Mouse (Mus musculus) midbrain, embryonic 14.5 days (tissue): Measurements from ENCODE around the gene Txndc8. TPM values are rescaled to one million over a fixed set of nuclear protein-coding genes. Genes with fewer than 3 reads are reported as not detected.

Experiments used
- ATAC-seq: fragments of 200-750 bp; cut with Nextera tagmentation; 2 replicates; pipeline ENCODE4 v1.8.0; 2017; ENCODE audit warnings: moderate number of reproducible peaks, moderate library complexity; ENCODE audit not compliant: low FRiP score, low TSS enrichment
- DNase-seq: peaks from one replicate; pipeline ENCODE4 v3.0.0-alpha.2; 2015
- H3K27ac ChIP-seq: fragments of 300-500 bp; sonication (generic); replicated peaks from 2 replicates; pipeline ENCODE4 v1.5.1; 2014; ENCODE audit warnings: mild to moderate bottlenecking, low read depth, low read length, moderate library complexity
- H3K27me3 ChIP-seq: fragments of 300-500 bp; sonication (generic); 2 replicates; pipeline ENCODE4 v1.6.1; 2014; ENCODE audit warnings: low read length, control low read depth, mixed read lengths; ENCODE audit not compliant: control insufficient read depth, insufficient read depth
- H3K36me3 ChIP-seq: fragments of 300-500 bp; sonication (generic); 2 replicates; pipeline ENCODE4 v1.6.1; 2014; ENCODE audit warnings: low read length, control low read depth; ENCODE audit not compliant: control insufficient read depth, insufficient read depth
- H3K4me1 ChIP-seq: fragments of 300-500 bp; sonication (generic); 2 replicates; pipeline ENCODE4 v1.6.1; 2014; ENCODE audit warnings: mild to moderate bottlenecking, antibody characterized with exemption, low read length, control low read depth; ENCODE audit not compliant: control insufficient read depth, insufficient read depth
- H3K4me2 ChIP-seq: fragments of 300-500 bp; sonication (generic); 2 replicates; pipeline ENCODE4 v1.6.1; 2014; ENCODE audit warnings: mild to moderate bottlenecking, low read length, moderate library complexity
- H3K4me3 ChIP-seq: fragments of 300-500 bp; sonication (generic); replicated peaks from 2 replicates; pipeline ENCODE4 v1.5.1; 2014; ENCODE audit warnings: low read depth, low read length
- H3K9ac ChIP-seq: fragments of 300-500 bp; sonication (generic); replicated peaks from 2 replicates; pipeline ENCODE4 v1.6.1; 2014; ENCODE audit warnings: mild to moderate bottlenecking, low read length, moderate library complexity
- H3K9me3 ChIP-seq: fragments of 300-500 bp; sonication (generic); 2 replicates; pipeline ENCODE4 v1.6.1; 2016; ENCODE audit warnings: low read length, control low read depth, mixed read lengths; ENCODE audit not compliant: control insufficient read depth
- whole genome bisulfite sequencing: fragments of 180-500 bp; shearing (Covaris S2); extraction: QIAGEN DNeasy Blood & Tissue Kit; methylation state at CpG from one replicate; pipeline ENCODE4 v1.1.7; 2014; 5-methylcytosine and 5-hydroxymethylcytosine counted together
- polyA plus RNA-seq: library from polyadenylated mRNA; unstranded; fragments of >200 nt; fragmentation: Nextera tagmentation; extraction: Ambion mirVana; gene quantifications from 2 replicates; pipeline ENCODE4 v1.2.1, GENCODE M21; 2014

Gene Txndc8
- polyA plus RNA-seq, 1 experiment from 2014 or later = not detected

DNA sequence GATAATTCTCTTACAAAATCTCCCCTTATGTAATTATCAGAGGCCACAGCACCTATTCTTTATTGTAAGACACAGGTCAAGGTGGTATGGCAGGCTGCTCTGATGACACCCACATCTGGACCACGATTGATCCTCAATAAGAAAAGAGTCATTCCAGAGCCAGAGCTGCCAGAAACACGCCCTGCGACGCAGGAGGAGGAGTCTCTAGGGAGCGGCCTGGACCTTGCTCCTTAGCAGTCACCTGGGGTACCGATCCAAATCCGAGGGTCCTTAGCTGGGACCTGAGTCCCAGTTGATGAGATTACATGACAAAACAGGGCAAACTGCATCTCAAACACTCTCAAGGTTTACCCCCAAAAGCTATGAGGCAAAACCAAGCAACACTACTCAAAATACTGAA lies 55.1 kb downstream of the Txndc8 start:
- Histone ChIP-seq H3K27me3 (no peaks in the 10 kb centered on the region), H3K27ac (no peak overlapping the region), H3K9me3 (no peaks in the 10 kb centered on the region), H3K4me2 (0 out of 2 replicates have a peak overlapping the region, but pooled peaks have one; percentile 84), H3K4me1 (peaks cover 12% of the 10 kb centered on the region), H3K9ac (no peak overlapping the region), H3K36me3 (peaks cover 30% of the 10 kb centered on the region), H3K4me3 (no peak overlapping the region)
- ATAC-seq (no peak), DNase-seq (no peak)
- 89% methylated on average over 7 of the region's 7 CpGs for WGBS

DNA sequence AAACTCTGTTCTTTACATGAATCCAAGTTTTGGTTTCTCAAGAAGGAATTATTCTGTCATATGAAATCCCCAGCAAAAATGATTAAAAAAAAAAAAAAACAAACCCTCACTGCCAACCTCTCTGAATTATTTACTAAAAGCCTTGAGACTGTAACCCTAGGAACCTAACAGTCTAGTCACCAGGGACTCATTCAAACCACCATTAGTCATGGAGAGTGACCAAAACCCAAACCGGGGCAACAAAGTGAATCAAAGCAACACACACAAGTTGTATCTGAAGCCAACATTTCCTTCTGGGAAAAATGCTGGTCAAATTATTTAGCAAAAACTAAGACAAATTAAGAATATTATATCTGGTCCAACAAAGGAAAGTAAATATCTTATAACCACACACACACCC lies 56.0 kb downstream of the Txndc8 start:
- no peaks in the 10 kb centered on the region for H3K9me3 ChIP-seq
- H3K9ac ChIP-seq = no peak overlapping the region
- WGBS = 95% methylated on average over 1 of the region's 1 CpGs
- DNase-seq (no peak), ATAC-seq (no peak)
- peaks cover 40% of the 10 kb centered on the region for H3K36me3 ChIP-seq
- no peak overlapping the region for H3K4me2 ChIP-seq
- H3K4me3 ChIP-seq = no peak overlapping the region
- no peak overlapping the region for H3K27ac ChIP-seq
- H3K27me3 ChIP-seq = no peaks in the 10 kb centered on the region
- peaks cover 12% of the 10 kb centered on the region for H3K4me1 ChIP-seq

DNA sequence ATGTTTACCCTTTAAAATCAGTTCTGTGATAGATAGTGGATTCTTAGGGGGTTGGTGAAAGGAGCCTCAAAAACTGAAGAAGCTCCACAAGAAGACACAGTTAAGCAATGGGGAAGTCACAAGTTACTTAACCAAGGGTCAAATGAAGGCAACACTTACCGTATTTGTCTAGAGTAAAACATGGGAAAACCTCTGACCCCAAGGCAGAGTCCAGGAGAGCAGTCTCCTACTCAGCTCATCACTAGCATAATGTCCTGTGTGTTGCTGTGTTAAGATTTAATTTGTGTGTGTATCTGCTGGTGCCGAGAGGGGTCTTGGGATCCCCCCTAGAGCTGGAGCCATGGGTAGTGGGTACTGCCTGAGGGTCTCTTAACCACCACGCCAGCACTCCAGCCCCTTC lies 56.5 kb downstream of the Txndc8 start:
- no peak for DNase-seq
- ATAC-seq = no peak

DNA sequence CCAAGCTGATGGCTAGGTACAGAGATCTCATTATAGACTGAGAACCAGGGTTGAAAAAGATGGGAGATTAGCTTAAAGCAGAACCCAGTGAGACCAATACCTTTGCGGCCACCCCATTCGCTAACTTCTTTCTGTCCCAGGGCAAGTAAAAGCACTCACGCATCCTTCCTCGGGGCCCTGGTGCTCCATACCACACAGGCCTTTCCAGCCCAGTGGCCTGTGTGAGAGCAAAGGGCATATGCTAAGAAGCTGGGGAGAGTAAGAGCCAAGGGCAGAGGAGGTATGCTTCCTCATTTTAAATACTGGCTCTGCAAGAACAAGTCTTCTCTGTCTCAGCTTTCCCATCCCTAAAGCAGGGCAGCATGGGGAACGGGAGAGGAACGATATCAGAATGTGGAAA lies 59.1 kb downstream of the Txndc8 start:
- no peaks in the 10 kb centered on the region for H3K27me3 ChIP-seq
- peaks cover 6% of the 10 kb centered on the region for H3K4me1 ChIP-seq
- H3K9me3 ChIP-seq = no peaks in the 10 kb centered on the region
- H3K4me2 ChIP-seq = no peak overlapping the region
- 96% methylated on average over 6 of the region's 6 CpGs for WGBS
- no peak overlapping the region for H3K4me3 ChIP-seq
- H3K9ac ChIP-seq = no peak overlapping the region
- H3K27ac ChIP-seq = no peak overlapping the region
- H3K36me3 ChIP-seq = peaks cover 65% of the 10 kb centered on the region
- ATAC-seq = no peak
- no peak for DNase-seq

More for the DNA sequence above, 56.5 kb downstream of the Txndc8 start:
- peaks cover 12% of the 10 kb centered on the region for H3K4me1 ChIP-seq
- no peaks in the 10 kb centered on the region for H3K27me3 ChIP-seq
- H3K4me3 ChIP-seq = no peak overlapping the region
- H3K36me3 ChIP-seq = peaks cover 44% of the 10 kb centered on the region
- H3K9ac ChIP-seq = no peak overlapping the region
- WGBS = 95% methylated on average over 3 of the region's 3 CpGs
- H3K27ac ChIP-seq = no peak overlapping the region
- no peaks in the 10 kb centered on the region for H3K9me3 ChIP-seq
- no peak overlapping the region for H3K4me2 ChIP-seq

DNA sequence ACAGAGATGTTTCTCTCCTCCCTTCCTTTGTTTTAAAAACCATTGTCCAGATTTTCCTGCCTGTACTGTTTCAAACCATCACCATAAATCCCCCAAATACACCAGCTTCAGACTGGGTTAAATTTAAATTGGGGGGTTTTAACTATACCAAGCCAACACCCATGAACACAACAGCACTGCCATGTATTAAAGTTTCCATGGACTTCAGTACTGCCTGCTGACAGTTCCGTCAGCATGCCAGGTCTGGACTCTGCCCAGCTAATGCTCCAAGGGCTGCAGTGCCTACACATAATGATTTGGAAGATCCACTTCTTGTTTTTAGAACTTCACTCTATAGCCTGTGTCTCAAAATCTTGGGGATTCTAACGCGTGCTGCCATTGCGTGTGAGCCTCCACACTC lies 61.4 kb downstream of the Txndc8 start:
- no peak overlapping the region for H3K27ac ChIP-seq
- H3K9me3 ChIP-seq = no peaks in the 10 kb centered on the region
- H3K4me2 ChIP-seq = no peak overlapping the region
- H3K27me3 ChIP-seq = no peaks in the 10 kb centered on the region
- WGBS = 100% methylated on average over 4 of the region's 4 CpGs
- H3K9ac ChIP-seq = no peak overlapping the region
- ATAC-seq = no peak
- H3K4me3 ChIP-seq = no peak overlapping the region
- H3K4me1 ChIP-seq = no peaks in the 10 kb centered on the region
- DNase-seq = no peak
- H3K36me3 ChIP-seq = peaks cover 82% of the 10 kb centered on the region

DNA sequence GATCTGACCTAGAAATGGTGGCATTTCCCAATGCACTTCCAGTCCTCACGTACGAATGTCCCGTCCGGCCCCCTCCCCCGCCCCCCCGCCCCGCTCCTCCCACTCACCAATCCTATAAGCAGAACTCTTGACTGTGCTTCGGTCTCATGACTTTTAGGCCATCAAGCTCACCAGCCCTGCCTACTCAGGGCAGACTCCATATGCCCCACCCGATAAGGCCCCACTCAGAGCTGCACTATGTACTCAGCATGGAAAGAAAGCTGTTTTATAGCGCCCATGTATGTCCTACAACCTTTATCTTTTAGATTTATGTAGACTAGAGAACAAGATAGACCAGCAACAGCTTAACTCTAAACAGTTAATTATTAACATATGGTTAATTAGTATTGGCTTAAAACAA lies 61.9 kb downstream of the Txndc8 start:
- H3K4me1 ChIP-seq = no peaks in the 10 kb centered on the region
- no peak for ATAC-seq
- H3K36me3 ChIP-seq = peaks cover 85% of the 10 kb centered on the region
- no peaks in the 10 kb centered on the region for H3K9me3 ChIP-seq
- H3K27me3 ChIP-seq = no peaks in the 10 kb centered on the region
- DNase-seq = no peak
- H3K27ac ChIP-seq = no peak overlapping the region
- no peak overlapping the region for H3K9ac ChIP-seq
- H3K4me2 ChIP-seq = no peak overlapping the region
- H3K4me3 ChIP-seq = no peak overlapping the region
- 95% methylated on average over 10 of the region's 10 CpGs for WGBS

DNA sequence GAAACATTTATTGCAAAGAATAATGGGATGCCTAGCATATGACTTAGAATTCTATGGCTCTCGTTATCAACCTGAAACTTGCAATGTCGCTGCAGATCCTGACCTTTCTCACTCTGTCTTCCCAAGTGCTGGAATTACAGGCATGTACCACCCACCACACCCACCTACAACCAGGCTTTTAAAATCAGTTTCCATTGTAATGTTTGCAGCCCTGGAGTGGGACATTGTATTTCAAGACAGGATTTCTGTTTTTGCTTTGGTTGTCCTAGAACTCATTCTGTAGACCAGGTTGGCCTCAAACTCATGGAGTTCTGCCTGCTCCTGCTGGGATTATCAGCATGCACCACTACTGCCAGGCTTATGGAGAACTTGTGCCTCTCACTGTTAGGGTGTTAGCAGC lies 66.0 kb downstream of the Txndc8 start:
- no peak overlapping the region for H3K4me3 ChIP-seq
- DNase-seq (no peak), ATAC-seq (no peak)
- H3K9ac ChIP-seq = no peak overlapping the region
- peaks cover 46% of the 10 kb centered on the region for H3K36me3 ChIP-seq
- no peak overlapping the region for H3K27ac ChIP-seq
- H3K9me3 ChIP-seq = no peaks in the 10 kb centered on the region
- 94% methylated on average over 2 of the region's 2 CpGs for WGBS
- H3K4me2 ChIP-seq = no peak overlapping the region
- H3K27me3 ChIP-seq = no peaks in the 10 kb centered on the region
- no peaks in the 10 kb centered on the region for H3K4me1 ChIP-seq

DNA sequence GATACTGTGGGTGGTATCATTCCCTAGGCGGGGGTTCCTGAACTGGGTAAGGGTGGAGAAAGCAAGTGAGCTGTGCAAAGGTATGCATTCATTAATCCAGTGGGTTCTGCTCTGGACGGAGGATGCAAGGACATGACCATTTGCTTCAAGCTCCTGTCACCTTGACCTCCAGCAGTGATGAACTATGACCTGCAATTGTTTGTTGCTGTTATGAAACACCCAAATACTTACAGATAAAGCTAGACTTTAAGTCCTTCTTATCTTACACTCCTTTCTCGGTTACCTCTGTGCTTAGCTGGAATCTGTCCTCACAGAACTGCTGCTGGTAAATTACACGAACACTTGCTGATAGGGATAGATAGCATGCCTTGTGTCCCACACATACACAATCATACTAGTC lies 68.3 kb downstream of the Txndc8 start:
- H3K4me1 ChIP-seq = no peaks in the 10 kb centered on the region
- peaks cover 28% of the 10 kb centered on the region for H3K36me3 ChIP-seq
- no peak overlapping the region for H3K4me3 ChIP-seq
- DNase-seq (no peak), ATAC-seq (no peak)
- no peaks in the 10 kb centered on the region for H3K9me3 ChIP-seq
- H3K27ac ChIP-seq = no peak overlapping the region
- no peak overlapping the region for H3K4me2 ChIP-seq
- H3K9ac ChIP-seq = no peak overlapping the region
- WGBS = 95% methylated on average over 4 of the region's 4 CpGs
- no peaks in the 10 kb centered on the region for H3K27me3 ChIP-seq

DNA sequence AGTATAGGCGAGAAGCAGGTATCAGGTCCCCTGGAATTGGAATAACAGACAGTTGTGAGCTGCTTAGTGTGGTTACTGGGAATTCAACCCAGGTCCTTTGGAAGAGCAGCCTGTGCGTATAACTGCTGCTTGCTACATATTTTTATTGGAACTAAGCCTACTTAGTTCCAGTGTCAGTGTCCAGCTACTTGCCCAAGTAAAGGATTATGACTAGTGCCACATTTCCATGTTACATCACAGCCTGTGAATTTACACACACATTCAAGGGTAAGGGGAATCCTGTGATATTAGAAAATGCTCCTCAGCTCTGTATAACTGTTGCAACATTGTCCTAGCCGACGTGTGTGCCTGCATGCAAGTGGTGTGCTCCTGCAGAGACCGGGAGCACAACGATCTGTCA lies 71.6 kb downstream of the Txndc8 start:
- Histone ChIP-seq H3K4me1 (no peaks in the 10 kb centered on the region), H3K27me3 (no peaks in the 10 kb centered on the region), H3K9me3 (no peaks in the 10 kb centered on the region), H3K4me3 (no peak overlapping the region), H3K36me3 (0 out of 2 replicates have a peak, but pooled peaks cover 1% of the 10 kb centered on the region), H3K9ac (no peak overlapping the region), H3K4me2 (no peak overlapping the region), H3K27ac (no peak overlapping the region)
- no peak for ATAC-seq
- 92% methylated on average over 6 of the region's 6 CpGs for WGBS
- no peak for DNase-seq
